Mouse (Mus musculus): ENCODE data around the gene Vmn2r100. TPM values are rescaled to one million over a fixed set of nuclear protein-coding genes. Genes with fewer than 3 reads are reported as not detected.

The Vmn2r100 gene
- not detected in 2 replicates for polyA plus RNA-seq (2014; fragmentation: Nextera tagmentation; extraction: Ambion mirVana)

DNA sequence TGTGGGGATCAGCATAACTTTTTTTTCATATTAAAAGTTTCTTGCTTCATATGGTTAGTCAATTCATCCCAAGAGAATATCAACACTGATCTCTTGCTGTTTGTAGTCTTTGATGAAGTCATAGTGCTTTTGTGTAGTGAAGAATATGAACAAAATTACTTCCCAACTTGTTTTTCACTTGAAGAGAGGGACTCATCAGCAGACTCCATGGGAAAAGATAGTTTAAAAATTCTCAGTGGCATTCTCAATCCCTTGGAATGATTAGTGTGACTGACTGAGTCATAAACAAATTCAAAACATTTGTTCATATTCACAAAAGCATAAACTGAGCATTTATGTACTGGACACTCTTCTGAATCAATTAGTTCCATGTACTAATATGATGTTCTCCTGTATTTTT lies at the start of gene Vmn2r100:
Gene Vmn2r100, plus strand, starts transcription at position 301 of the 400 bp plus-strand sequence.
- Histone ChIP-seq H3K4me1 (replicated peaks; ENCODE audit: control insufficient read depth, insufficient read depth, low read length) (no peaks in the 10 kb centered on the region), H3K9me3 (ENCODE audit: control insufficient read depth, low read length) (no peaks in the 10 kb centered on the region), H3K4me2 (ENCODE audit: low read length) (no peak within 1 kb of the TSS), H3K27ac (ENCODE audit: low read depth) (no peak within 1 kb of the TSS), H3K9ac (ENCODE audit: low read length) (no peak within 1 kb of the TSS), H3K27me3 (replicated peaks; ENCODE audit: control insufficient read depth, insufficient read depth, low read length) (no peaks in the 10 kb centered on the region), H3K36me3 (ENCODE audit: control insufficient read depth, insufficient read depth, low read length) (no peaks in the 10 kb centered on the region), H3K4me3 (ENCODE audit: low read depth, low read length) (no peak within 1 kb of the TSS)
- ATAC-seq (replicated peaks; ENCODE audit: low FRiP score, low TSS enrichment, low read depth) (no peak), DNase-seq (ENCODE audit: low spot score) (no peak)

DNA sequence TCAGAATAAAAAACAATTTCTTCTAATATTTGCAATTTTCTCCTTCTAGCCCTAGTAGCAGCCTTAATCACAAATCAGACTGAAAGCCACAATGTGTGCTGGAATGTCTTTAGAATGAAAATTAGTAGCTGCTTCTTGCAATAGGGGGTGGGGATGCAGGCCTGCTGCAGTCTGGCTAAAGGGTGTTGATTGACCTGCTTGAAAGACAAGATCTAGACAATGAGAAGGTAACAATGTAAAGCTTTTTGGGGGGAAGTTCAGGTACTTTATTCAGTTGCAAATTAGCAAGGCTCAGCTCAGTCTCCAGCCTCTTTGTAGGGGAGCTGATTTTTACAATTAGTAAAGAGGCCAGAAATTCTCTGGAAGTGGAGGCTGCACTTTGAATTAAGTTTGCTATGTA lies 21.7 kb upstream of the Vmn2r100 start:
- Histone ChIP-seq H3K4me2 (ENCODE audit: low read length) (no peak overlapping the region), H3K9ac (ENCODE audit: low read length) (no peak overlapping the region), H3K27me3 (replicated peaks; ENCODE audit: control insufficient read depth, insufficient read depth, low read length) (no peaks in the 10 kb centered on the region), H3K36me3 (ENCODE audit: control insufficient read depth, insufficient read depth, low read length) (no peaks in the 10 kb centered on the region), H3K4me1 (replicated peaks; ENCODE audit: control insufficient read depth, insufficient read depth, low read length) (no peaks in the 10 kb centered on the region), H3K9me3 (ENCODE audit: control insufficient read depth, low read length) (peaks cover 10% of the 10 kb centered on the region), H3K4me3 (ENCODE audit: low read depth, low read length) (no peak overlapping the region), H3K27ac (ENCODE audit: low read depth) (no peak overlapping the region)
- ATAC-seq (replicated peaks; ENCODE audit: low FRiP score, low TSS enrichment, low read depth) = no peak
- DNase-seq (ENCODE audit: low spot score) = no peak

DNA sequence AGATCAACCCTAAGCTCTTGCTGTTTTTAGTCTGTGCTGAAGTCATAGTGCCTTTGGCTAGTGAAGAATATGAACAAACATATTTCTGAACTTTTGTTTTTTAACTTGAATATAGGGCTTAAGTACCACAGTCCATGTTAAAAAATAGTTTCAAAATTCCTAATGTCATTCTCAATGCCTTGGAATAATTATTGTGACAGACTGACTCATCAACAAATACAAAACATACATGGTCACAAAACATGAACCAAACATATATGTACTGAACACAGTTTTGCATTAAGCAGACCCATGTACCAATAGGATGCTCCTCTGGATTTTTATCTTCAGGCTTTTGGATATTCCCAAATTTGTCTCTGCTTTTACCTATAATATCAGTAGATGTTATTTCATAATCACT lies 72.4 kb downstream of the Vmn2r100 start, which contains the start of gene Vmn2r101:
Gene Vmn2r101, plus strand, starts transcription at position 301 of the 400 bp plus-strand sequence.
- Histone ChIP-seq H3K9ac (ENCODE audit: low read length) (no peak within 1 kb of the TSS), H3K4me2 (ENCODE audit: low read length) (no peak within 1 kb of the TSS), H3K4me3 (ENCODE audit: low read depth, low read length) (no peak within 1 kb of the TSS), H3K27me3 (replicated peaks; ENCODE audit: control insufficient read depth, insufficient read depth, low read length) (no peaks in the 10 kb centered on the region), H3K36me3 (ENCODE audit: control insufficient read depth, insufficient read depth, low read length) (no peaks in the 10 kb centered on the region), H3K4me1 (replicated peaks; ENCODE audit: control insufficient read depth, insufficient read depth, low read length) (no peaks in the 10 kb centered on the region), H3K27ac (ENCODE audit: low read depth) (no peak within 1 kb of the TSS), H3K9me3 (ENCODE audit: control insufficient read depth, low read length) (no peaks in the 10 kb centered on the region)
- ATAC-seq (replicated peaks; ENCODE audit: low FRiP score, low TSS enrichment, low read depth) = no peak
- no peak for DNase-seq (ENCODE audit: low spot score)

Other genes starting within 250 kb of the Vmn2r100 start
- gene Vmn2r99, start 142.8 kb upstream of the Vmn2r100 start, polyA plus RNA-seq (2014; fragmentation: Nextera tagmentation; extraction: Ambion mirVana) = not detected in 2 replicates
- not detected in 2 replicates for gene Vmn2r101, start 72.5 kb downstream of the Vmn2r100 start, polyA plus RNA-seq (2014; fragmentation: Nextera tagmentation; extraction: Ambion mirVana)
- gene Vmn2r102, start 155.6 kb downstream of the Vmn2r100 start, polyA plus RNA-seq (2014; fragmentation: Nextera tagmentation; extraction: Ambion mirVana) = not detected in 2 replicates